Mouse (Mus musculus) stomach, postnatal 0 days (tissue): ENCODE measurements around the gene Ociad1.

Experiments used
- CTCF ChIP-seq: IDR thresholded peaks from 2 replicates; pipeline ENCODE4 v1.5.1; 2016; ENCODE audit warnings: antibody characterized with exemption, low read depth, mild to moderate bottlenecking, moderate library complexity
- EP300 ChIP-seq: optimal IDR thresholded peaks from 2 replicates; pipeline ENCODE3; 2016; ENCODE audit warnings: antibody characterized with exemption

DNA sequence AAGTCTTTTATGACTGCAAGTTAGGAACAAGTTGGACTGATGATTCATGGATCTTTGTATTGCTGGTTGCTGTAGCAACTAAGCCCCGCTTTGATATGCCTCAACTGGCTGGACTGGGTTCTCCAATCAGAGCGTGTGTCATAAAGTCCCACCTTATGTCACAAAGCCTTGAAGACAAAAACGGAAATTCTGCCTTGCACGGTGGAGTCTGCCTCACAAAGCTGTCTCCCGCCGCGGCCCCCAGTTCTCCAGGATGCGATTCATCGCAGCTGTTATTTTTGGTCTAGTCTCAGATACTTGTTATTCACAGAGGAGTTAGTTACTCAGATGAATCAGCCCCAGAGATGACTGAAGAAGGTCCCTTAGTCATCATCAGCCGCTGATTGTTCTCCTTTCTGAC lies 51.7 kb downstream of the Ociad1 start:
- TF ChIP-seq CTCF (no peak), EP300 (no peak)
